Mouse (Mus musculus): Measurements from ENCODE around the gene Arl6ip4.
A peak's percentile ranks its signal among the peaks of the same experiment; 100 is the strongest.

Arl6ip4 gene

GRCm38 (mm10) chr5:124150895-124151294, 35.0 kb downstream of the Arl6ip4 start:
- no peak for DNase-seq (ENCODE audit: low spot score in 2 of 2)

- DNase-seq (ENCODE audit: low spot score in 2 of 2) = no peak
Measured at GRCm38 (mm10) chr5:124152734-124153133, 36.8 kb downstream of the Arl6ip4 start.

GRCm38 (mm10) chr5:124155943-124156342, 40.1 kb downstream of the Arl6ip4 start:
- no peak for DNase-seq (ENCODE audit: low spot score in 2 of 2)

- no peak for DNase-seq (ENCODE audit: low spot score in 2 of 2)
Measured at GRCm38 (mm10) chr5:124158305-124158704, 42.4 kb downstream of the Arl6ip4 start.

GRCm38 (mm10) chr5:124159453-124159852, 43.6 kb downstream of the Arl6ip4 start:
- no peak for DNase-seq (ENCODE audit: low spot score in 2 of 2)

- no peak for DNase-seq (ENCODE audit: low spot score in 2 of 2)
Measured at GRCm38 (mm10) chr5:124161831-124162230, 45.9 kb downstream of the Arl6ip4 start.

GRCm38 (mm10) chr5:124162577-124162976, 46.7 kb downstream of the Arl6ip4 start:
- DNase-seq (ENCODE audit: low spot score in 2 of 2) = peak in 1 of 2 experiments; percentile 40

GRCm38 (mm10) chr5:124163445-124163844, 47.6 kb downstream of the Arl6ip4 start:
- DNase-seq (ENCODE audit: low spot score in 2 of 2) = no peak

- DNase-seq (ENCODE audit: low spot score in 2 of 2) = no peak
Measured at GRCm38 (mm10) chr5:124165622-124166570, 50.0 kb downstream of the Arl6ip4 start.

- no peak for DNase-seq (ENCODE audit: low spot score in 2 of 2)
Measured at GRCm38 (mm10) chr5:124166741-124167140, 50.9 kb downstream of the Arl6ip4 start.

- no peak for DNase-seq (ENCODE audit: low spot score in 2 of 2)
Measured at GRCm38 (mm10) chr5:124167621-124168020, 51.7 kb downstream of the Arl6ip4 start.
